Mouse (Mus musculus): Measurements from ENCODE around the gene Rgr.
"Not testable (repeated sequence)": the region's sequence is repeated elsewhere in the genome, so short reads cannot be mapped to it uniquely, and the experiment has no call there.

Rgr gene

GRCm38 (mm10) chr14:37048914-37049410 is at the start of gene Rgr:
Rgr (minus strand) TSS chr14:37048964.
- no peak for DNase-seq

DNA sequence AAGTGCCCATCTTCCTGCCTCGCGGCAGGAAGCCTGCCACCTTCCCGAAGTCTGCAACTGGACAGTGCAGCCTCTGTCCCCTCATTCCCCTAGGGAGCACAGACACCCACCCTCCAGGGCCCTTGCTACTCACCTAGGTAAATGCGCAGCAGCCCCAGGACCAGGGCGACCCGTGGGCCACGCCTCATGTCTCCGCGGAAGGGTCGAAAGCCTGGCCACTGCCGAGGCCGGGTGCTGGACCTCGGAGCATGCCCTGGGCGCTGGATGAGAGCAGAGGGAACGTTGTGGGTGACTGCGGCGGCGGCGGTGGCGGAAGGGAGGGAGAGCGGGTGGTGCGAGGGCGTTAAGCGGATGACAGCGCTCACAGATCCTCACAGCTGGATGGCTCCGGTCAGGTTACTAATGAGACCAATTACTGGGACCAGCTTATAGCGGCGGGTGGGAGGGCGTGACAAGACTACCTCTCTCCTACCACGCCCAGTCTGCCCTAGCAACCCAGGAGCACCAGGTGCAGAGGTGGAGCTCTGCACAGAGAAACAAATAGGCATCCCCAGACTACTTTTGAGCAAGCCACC is 49.3 kb upstream of the Rgr start, which contains the start of gene Cdhr1:
Gene Cdhr1, minus strand, starts transcription at position 392 of the 575 bp plus-strand sequence.
- peak; percentile 12 for DNase-seq

DNA sequence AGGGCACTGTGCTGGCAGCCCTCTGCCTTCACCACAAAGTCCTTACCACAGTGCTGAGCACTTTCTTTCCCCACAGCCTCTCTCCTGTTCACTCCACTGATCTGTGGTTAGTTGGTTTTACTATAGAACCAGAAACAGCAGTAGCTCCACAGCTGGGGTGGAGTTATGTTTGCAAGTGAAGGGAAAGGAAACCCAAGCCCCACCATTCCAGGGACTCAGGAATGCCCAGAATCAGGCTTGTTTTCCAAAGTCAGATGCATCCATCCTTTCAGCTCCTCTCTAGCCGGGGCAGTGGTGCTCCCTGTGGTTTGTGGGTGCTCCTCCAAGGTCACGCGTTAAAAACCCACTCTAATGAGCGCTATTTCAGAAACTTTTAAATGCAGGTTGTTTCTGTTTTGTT is 46.8 kb upstream of the Rgr start:
- DNase-seq: no peak

- no peak for DNase-seq
These were observed 45.7 kb upstream of the Rgr start for GRCm38 (mm10) chr14:37094436-37094835.

GRCm38 (mm10) chr14:37083755-37084154 is 35.0 kb upstream of the Rgr start:
- DNase-seq: no peak

DNA sequence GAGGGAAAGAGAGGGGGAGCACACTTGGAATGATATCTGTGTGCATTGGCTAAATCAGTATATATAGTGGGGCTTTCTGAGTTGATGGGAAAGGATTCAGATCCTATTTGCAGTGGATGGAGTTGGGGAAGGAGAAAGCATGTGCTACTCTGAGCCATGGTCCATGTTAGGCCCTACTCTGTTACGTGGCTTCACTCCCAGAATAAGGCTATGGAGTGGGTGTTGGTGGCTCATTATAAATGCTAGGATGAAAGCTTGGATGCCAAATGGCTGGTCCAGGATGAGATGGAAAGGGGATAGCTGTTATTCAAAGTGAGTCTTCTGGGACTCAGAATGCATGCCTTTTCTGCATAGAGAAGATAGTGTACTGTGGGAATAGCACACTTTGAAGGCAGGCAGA is 32.0 kb upstream of the Rgr start:
- DNase-seq: no peak

DNA sequence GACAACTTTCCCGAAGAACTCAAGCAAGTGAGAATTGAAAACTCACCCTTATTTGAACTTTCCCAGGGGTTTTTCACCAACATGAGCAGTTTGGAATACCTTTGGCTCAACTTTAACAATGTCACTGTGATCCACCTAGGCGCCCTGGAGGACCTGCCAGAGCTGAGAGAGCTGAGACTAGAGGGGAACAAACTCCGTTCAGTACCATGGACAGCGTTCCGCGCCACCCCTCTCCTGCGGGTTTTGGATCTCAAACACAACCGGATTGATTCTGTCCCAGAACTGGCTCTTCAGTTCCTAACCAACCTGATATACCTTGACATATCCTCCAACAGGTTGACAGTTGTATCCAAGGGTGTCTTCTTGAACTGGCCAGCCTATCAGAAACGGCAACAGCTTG is 19.8 kb upstream of the Rgr start:
- peak; percentile 73 for DNase-seq

DNA sequence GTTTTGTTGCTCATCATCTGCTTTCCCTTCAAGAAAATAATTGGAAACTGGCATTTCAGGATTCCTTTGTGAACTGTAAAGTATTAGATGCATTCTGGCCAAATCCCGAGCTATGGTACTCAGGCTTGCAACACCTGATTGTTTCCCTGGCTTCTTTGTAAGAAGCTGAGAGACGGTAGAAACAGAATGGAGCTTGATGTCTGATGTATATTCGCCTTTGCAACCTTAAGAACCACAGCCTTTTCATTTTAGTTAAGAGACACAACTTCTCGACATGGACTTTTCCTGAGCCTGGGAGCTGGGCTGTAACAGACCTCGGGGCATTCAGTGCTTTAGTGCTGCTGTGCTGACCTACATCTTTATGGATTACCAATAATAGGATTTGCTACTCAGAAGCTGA is 18.9 kb upstream of the Rgr start, which contains the start of gene Lrit2:
Gene Lrit2, plus strand, starts transcription at position 301 of the 400 bp plus-strand sequence.
- DNase-seq: no peak

DNA sequence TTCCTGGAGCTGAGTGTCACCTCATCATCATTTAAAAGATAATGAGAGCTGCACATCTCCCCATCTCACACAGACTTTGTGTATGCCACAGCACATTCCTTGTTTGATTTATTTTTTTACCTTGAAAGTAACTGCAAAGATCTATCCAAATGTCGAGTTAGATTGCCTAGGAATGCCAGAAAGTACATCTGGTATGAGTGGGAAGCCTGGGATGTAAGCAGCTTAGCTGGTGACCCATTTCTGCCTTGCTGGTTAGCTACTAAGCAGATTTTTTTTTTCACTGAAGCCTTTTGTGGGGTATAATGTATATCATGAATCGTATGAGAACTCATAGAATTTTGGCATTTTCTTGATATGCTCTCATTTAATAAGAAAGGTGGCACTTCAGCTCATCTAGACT is 17.9 kb upstream of the Rgr start:
- DNase-seq: no peak

- no peak for DNase-seq
These were observed 16.1 kb upstream of the Rgr start for GRCm38 (mm10) chr14:37064849-37065248.

DNA sequence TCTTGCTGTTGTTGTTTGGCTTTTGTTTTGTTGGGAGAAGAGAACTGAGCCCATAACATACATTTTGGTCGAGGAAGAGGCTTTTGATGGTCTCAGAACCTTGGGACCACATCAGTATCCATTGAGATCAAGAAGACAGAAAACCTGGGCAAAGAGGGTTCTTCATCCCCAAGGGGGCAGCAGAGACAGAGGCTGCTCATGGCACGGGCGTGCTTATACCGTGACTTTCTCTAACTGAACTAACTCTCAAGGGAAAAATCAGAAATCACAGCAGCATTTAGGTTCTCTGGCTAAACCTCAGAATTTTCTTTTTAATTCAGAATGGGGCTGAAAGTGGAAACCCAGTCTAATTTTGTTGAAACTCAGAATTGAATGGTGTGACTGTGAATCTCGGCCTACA is 14.3 kb downstream of the Rgr start:
- no peak for DNase-seq

DNA sequence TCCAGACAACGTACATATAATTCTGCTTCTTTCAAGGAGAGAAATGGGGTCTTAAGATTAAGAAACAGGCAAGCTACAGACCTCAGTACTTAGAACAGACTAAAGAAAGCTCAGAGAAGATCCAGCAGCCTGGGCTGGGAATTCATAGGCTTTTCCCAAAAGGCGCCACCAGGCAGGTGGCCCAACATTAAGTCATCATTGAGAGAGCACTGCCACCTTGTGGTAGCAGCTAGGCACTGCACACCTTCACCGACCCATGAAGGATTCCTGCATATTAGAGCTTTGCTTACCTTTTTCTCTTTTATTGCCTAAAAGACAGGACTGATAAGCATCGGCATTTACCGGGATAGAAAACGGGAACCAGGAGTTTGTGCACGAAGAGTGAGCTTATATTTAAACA is 15.5 kb downstream of the Rgr start:
- peak; percentile 69 for DNase-seq

GRCm38 (mm10) chr14:37032481-37033104 is 16.2 kb downstream of the Rgr start:
- no peak for DNase-seq

DNA sequence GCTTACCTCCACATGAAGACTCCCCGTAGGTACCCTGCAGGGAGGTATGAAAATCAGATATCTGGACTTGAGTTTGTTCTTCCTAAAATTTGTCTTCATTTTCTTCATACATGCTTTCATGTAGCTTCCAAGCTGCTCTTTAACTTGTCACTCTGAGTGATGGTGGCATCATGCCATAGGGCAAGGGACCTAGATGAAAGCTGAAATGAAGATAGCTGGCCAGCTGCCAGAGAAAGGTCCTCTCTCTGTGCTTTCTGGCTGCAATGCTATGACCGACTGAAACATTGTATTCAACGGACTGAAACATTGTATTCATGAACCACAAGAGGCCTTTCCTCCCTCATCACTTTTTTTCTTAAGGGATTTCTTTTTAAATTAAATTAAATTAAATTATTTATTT is 20.2 kb downstream of the Rgr start:
- peak; percentile 2 for DNase-seq

- no peak for DNase-seq
These were observed 20.8 kb downstream of the Rgr start for GRCm38 (mm10) chr14:37027951-37028350.

DNA sequence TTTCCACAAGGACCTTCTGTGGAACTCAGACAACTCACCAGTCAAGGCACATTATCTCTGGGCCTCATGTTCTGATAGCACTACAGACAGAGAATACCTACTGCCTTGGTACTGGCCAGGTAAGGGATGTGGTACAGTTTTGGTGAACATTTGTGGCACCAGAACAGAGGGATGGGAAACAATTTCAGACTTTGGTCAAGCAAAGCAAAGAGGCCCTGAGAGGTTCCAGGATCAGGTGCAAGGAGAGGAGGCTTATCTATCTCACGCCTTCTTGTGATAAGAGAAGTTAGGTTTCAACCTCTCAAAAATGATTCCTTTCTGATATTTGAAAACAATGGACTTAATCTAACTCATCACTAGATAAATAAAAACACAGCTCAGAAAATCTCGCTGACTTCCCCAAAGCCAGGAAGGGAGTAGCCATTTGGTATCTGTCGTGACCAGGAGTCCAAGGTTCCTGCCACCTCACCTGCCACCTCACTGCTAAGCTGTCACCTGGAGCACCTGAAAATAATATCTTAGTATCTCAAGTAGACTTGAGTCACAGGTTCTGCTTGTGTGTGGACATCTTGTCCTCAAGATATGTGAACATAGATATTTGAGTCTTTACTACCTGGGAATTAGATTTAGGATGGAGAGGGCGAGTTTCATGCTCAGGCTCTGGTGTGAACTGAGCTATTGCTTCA is 21.4 kb downstream of the Rgr start:
- no peak for DNase-seq

- DNase-seq: peak; percentile 35
These were observed 32.9 kb downstream of the Rgr start for GRCm38 (mm10) chr14:37015894-37016293.

DNA sequence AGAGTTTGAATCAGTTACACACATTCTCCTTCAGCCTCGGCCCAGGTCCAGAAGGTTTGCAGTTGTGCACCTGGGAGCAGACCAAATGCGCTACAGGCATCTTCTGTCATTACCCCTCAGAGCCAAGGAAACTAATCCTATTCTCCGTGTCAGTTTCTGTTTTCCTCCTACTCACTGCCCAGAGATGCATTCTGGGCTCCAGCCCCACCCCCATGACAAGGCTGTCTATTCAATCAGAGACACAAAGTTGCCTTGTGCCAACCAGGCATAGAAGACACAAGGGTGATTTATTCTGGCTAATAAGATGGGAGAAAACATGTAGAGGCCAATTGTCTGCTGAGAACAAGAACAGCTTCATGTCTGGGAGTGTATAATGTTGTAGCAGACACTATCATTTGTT is 35.1 kb downstream of the Rgr start:
- DNase-seq: no peak

DNA sequence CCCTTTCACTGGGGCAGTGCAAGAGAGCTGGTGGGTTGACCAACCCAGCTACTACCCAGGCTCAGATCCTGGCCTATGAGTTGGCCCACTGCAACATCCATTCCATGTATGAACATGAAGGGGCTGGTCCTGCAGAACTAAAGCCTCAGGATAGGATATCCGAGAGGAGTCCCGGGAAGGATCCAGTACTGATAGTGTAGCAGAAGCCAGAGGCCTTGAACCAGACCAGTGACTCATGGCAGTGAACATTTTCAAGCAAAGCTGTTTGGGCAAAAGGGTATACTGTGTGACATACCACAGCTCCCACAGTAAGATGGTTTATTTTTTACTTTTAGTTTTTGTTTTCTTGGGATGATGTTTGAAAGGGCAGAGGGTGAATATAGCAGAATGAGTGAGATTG is 39.1 kb downstream of the Rgr start:
- no peak for DNase-seq

GRCm38 (mm10) chr14:37006489-37006888 is 42.3 kb downstream of the Rgr start:
- no peak for DNase-seq

DNA sequence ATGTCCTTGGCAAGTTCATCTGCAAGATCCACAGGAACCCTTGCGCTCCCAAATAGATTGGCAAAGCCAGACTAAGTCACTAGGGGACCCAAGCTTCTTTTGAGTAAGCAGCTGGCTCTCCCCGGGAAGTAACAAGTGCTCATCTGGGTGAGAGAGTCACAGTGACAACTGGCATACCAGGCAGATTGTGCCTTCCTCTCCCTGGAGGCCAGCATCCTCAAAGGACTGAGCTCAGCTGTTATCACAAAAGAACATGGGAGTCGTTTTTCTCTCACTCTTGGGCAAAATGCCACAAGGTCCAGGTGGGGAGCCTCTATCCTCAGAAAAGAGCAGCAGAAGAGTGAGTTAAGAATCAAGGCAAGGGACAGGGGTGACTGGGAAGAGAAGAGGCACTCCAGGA is 42.9 kb downstream of the Rgr start:
- no peak for DNase-seq

DNA sequence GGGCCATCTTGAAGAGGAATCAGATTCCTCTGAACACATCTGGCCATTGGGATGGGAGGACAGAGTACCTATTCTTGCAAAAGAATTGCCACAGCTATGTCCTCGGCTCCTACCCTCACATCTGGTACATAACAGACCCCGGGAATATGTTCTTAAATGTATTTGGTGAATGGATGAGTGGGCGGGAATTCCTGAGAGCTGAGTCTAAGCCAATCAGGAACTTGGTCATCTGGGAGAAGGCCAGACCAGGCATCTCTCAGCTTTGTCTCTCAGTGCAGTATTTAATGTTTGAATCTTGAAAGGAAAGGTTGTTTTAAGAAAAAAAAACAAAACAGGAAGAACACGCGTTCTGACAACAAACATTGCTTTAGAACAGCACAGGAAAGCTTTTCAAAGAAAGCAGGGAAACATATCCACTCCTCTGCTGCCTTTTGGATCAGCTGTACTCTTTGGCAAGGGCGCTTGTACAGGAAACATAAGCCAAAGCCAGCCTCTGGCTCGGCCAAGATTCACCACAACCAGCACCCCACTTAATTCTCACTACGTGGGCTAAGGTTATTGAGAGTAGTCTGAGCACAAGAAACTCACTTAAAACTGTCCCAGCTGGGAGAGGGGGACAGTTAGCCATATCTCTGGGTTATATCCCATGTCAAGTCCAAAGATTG is 45.2 kb downstream of the Rgr start:
- DNase-seq: no peak

- DNase-seq: no peak
These were observed 45.9 kb downstream of the Rgr start for GRCm38 (mm10) chr14:37002852-37003251.

- not testable (repeated sequence) for DNase-seq
These were observed 48.0 kb downstream of the Rgr start for GRCm38 (mm10) chr14:37000780-37001179.
